Mouse (Mus musculus): ENCODE measurements around the gene Cnbd2. TPM values are rescaled to one million over a fixed set of nuclear protein-coding genes. Genes with fewer than 3 reads are reported as not detected.

The Cnbd2 gene
- total RNA-seq, 2 experiments from 2014 or later, result 1.5 to 1.7 TPM

Small RNAs within 50 kb of the gene (microRNA-seq; reads per million reads assigned to microRNA genes)
- gene Gm22758 (0 reads per million in 2 experiments), gene Gm22759 (0 reads per million in 2 experiments)

Other genes with a start within 250 kb of the Cnbd2 start
- gene Spag4, start 247.1 kb upstream of the Cnbd2 start, total RNA-seq (2021), result under 1 TPM; 0.85 to 0.86 TPM
- gene Cpne1, start 200.3 kb upstream of the Cnbd2 start, total RNA-seq (2021), result 10 to 100 TPM; 14.5 to 15.1 TPM
- gene Rbm12, start 200.3 kb upstream of the Cnbd2 start, total RNA-seq (2021), result 10 to 100 TPM; 13.9 to 17.9 TPM
- 10 to 100 TPM; 12.8 to 13.4 TPM for gene Gm28036, start 185.2 kb upstream of the Cnbd2 start, total RNA-seq (2021)
- gene Romo1, start 168.3 kb upstream of the Cnbd2 start, total RNA-seq (2021), result 100 to 1,000 TPM; 207 to 226 TPM
- gene Nfs1, start 168.1 kb upstream of the Cnbd2 start, total RNA-seq (2021), result 10 to 100 TPM; 48.4 to 55.1 TPM
- gene Rbm39, start 132.1 kb upstream of the Cnbd2 start, total RNA-seq (2021), result 100 to 1,000 TPM; 139 to 199 TPM
- 10 to 100 TPM; 25.1 to 27.3 TPM for gene Phf20, start 115.8 kb upstream of the Cnbd2 start, total RNA-seq (2021)
- 10 to 100 TPM; 65.9 to 66.4 TPM for gene Scand1, start 405 bp downstream of the Cnbd2 start, total RNA-seq (2021)
- 10 to 100 TPM; 16.1 to 18.9 TPM for gene Epb41l1, start 108.6 kb downstream of the Cnbd2 start, total RNA-seq (2021)
- gene Aar2, start 235.3 kb downstream of the Cnbd2 start, total RNA-seq (2021), result 10 to 100 TPM; 16.2 to 18.6 TPM

Data from gastrocnemius, postnatal 10 days (tissue).